Mouse (Mus musculus) heart, embryonic 10.5 days (tissue): Measurements from ENCODE around the gene Ugt1a10. TPM values are rescaled to one million over a fixed set of nuclear protein-coding genes. Genes with fewer than 3 reads are reported as not detected.
"Not testable (repeated sequence)": the region's sequence is repeated elsewhere in the genome, so short reads cannot be mapped to it uniquely, and the experiment has no call there.

Experiments used
- DNase-seq: peaks from one replicate; pipeline ENCODE4 v3.0.0-alpha.2; 2017; ENCODE audit warnings: low spot score
- H3K27ac ChIP-seq: fragments of 300-500 bp; sonication (generic); 2 replicates; pipeline ENCODE4 v1.5.1; 2016; ENCODE audit warnings: mild to moderate bottlenecking
- H3K27me3 ChIP-seq: fragments of 300-500 bp; sonication (generic); 2 replicates; pipeline ENCODE4 v1.6.1; 2016; ENCODE audit warnings: mild to moderate bottlenecking; ENCODE audit not compliant: poor library complexity, insufficient read depth, severe bottlenecking
- H3K36me3 ChIP-seq: fragments of 300-500 bp; sonication (generic); 2 replicates; pipeline ENCODE4 v1.6.1; 2016; ENCODE audit warnings: mild to moderate bottlenecking, moderate library complexity
- H3K4me1 ChIP-seq: fragments of 300-500 bp; sonication (generic); 2 replicates; pipeline ENCODE4 v1.6.1; 2016; ENCODE audit warnings: mild to moderate bottlenecking
- H3K4me3 ChIP-seq: fragments of 300-500 bp; sonication (generic); 2 replicates; pipeline ENCODE4 v1.5.1; 2016; ENCODE audit warnings: mild to moderate bottlenecking, moderate library complexity
- H3K9me3 ChIP-seq: fragments of 300-500 bp; sonication (generic); 2 replicates; pipeline ENCODE4 v1.6.1; 2016; ENCODE audit warnings: mild to moderate bottlenecking, moderate library complexity
- WGBS: fragments of 180-500 bp; shearing (Covaris S2); methylation state at CpG from one replicate; pipeline ENCODE4 v1.1.7; 2016; 5-methylcytosine and 5-hydroxymethylcytosine counted together
- polyA plus RNA-seq: library from polyadenylated mRNA; unstranded; fragments of >200 nt; fragmentation: Nextera tagmentation; extraction: Ambion mirVana; gene quantifications from 2 replicates; pipeline ENCODE4 v1.2.1, GENCODE M21; 2016

Gene Ugt1a10
- polyA plus RNA-seq, 1 experiment from 2014 or later = not detected

- not testable (repeated sequence) for H3K4me3 ChIP-seq, H3K27ac ChIP-seq, DNase-seq, H3K36me3 ChIP-seq, H3K4me1 ChIP-seq, H3K27me3 ChIP-seq, H3K9me3 ChIP-seq
- 49% methylated on average over 5 of the region's 5 CpGs for WGBS
Observed at GRCm38 (mm10) chr1:88134457-88135011, 79.3 kb downstream of the Ugt1a10 start, which contains the start of gene Ugt1a6a. Ugt1a6a (plus strand) TSS chr1:88134809.

- not testable (repeated sequence) for H3K9me3 ChIP-seq, H3K27me3 ChIP-seq, H3K4me3 ChIP-seq, DNase-seq, H3K36me3 ChIP-seq, H3K4me1 ChIP-seq, H3K27ac ChIP-seq
- WGBS = 83% methylated on average over 6 of the region's 6 CpGs
Observed at GRCm38 (mm10) chr1:88135229-88135904, 80.2 kb downstream of the Ugt1a10 start.

- 79% methylated on average over 2 of the region's 2 CpGs for WGBS
- 0 out of 2 replicates have a peak, but pooled peaks cover 3% of the 10 kb centered on the region for H3K4me1 ChIP-seq
- H3K36me3 ChIP-seq = no peaks in the 10 kb centered on the region
- no peak for DNase-seq
- H3K27me3 ChIP-seq = no peaks in the 10 kb centered on the region
- no peak overlapping the region for H3K27ac ChIP-seq
- H3K9me3 ChIP-seq = no peaks in the 10 kb centered on the region
- no peak overlapping the region for H3K4me3 ChIP-seq
Observed at GRCm38 (mm10) chr1:88136646-88137045, 81.5 kb downstream of the Ugt1a10 start.

GRCm38 (mm10) chr1:88137264-88137663 is 82.1 kb downstream of the Ugt1a10 start:
- Histone ChIP-seq H3K9me3 (no peaks in the 10 kb centered on the region), H3K36me3 (no peaks in the 10 kb centered on the region), H3K4me3 (no peak overlapping the region), H3K27ac (no peak overlapping the region), H3K4me1 (0 out of 2 replicates have a peak, but pooled peaks cover 3% of the 10 kb centered on the region), H3K27me3 (no peaks in the 10 kb centered on the region)
- no peak for DNase-seq
- WGBS = 84% methylated on average over 3 of the region's 3 CpGs

- Histone ChIP-seq H3K4me3 (no peak overlapping the region), H3K4me1 (0 out of 2 replicates have a peak, but pooled peaks cover 3% of the 10 kb centered on the region), H3K27ac (no peak overlapping the region), H3K36me3 (no peaks in the 10 kb centered on the region), H3K27me3 (no peaks in the 10 kb centered on the region), H3K9me3 (no peaks in the 10 kb centered on the region)
- DNase-seq = no peak
- WGBS = 86% methylated on average over 1 of the region's 1 CpGs
Observed at GRCm38 (mm10) chr1:88138145-88138544, 83.0 kb downstream of the Ugt1a10 start.

GRCm38 (mm10) chr1:88140492-88140891 is 85.3 kb downstream of the Ugt1a10 start:
- not testable (repeated sequence) for H3K27ac ChIP-seq, H3K4me3 ChIP-seq, H3K9me3 ChIP-seq, H3K27me3 ChIP-seq, DNase-seq, H3K36me3 ChIP-seq, H3K4me1 ChIP-seq
- 57% methylated on average over 1 of the region's 1 CpGs for WGBS

- not testable (repeated sequence) for H3K27ac ChIP-seq, H3K9me3 ChIP-seq, H3K4me1 ChIP-seq, DNase-seq, H3K4me3 ChIP-seq, H3K36me3 ChIP-seq, H3K27me3 ChIP-seq
- WGBS = 6% methylated on average over 5 of the region's 5 CpGs
Observed at GRCm38 (mm10) chr1:88143966-88144675, 88.9 kb downstream of the Ugt1a10 start.

- not testable (repeated sequence) for H3K4me1 ChIP-seq, H3K27me3 ChIP-seq, H3K27ac ChIP-seq, H3K9me3 ChIP-seq, H3K4me3 ChIP-seq, H3K36me3 ChIP-seq, DNase-seq
- WGBS = 59% methylated on average over 2 of the region's 2 CpGs
Observed at GRCm38 (mm10) chr1:88145278-88145677, 90.1 kb downstream of the Ugt1a10 start.

GRCm38 (mm10) chr1:88150133-88150532 is 94.9 kb downstream of the Ugt1a10 start:
- not testable (repeated sequence) for H3K27me3 ChIP-seq, DNase-seq, H3K4me3 ChIP-seq, H3K36me3 ChIP-seq, H3K9me3 ChIP-seq, H3K4me1 ChIP-seq, H3K27ac ChIP-seq
- WGBS = 74% methylated on average over 2 of the region's 2 CpGs

- Histone ChIP-seq H3K36me3 (no peaks in the 10 kb centered on the region), H3K4me1 (no peaks in the 10 kb centered on the region), H3K27ac (no peak overlapping the region), H3K4me3 (no peak overlapping the region), H3K27me3 (no peaks in the 10 kb centered on the region), H3K9me3 (no peaks in the 10 kb centered on the region)
- WGBS = 68% methylated on average over 2 of the region's 2 CpGs
- no peak for DNase-seq
Observed at GRCm38 (mm10) chr1:88158430-88158829, 103.2 kb downstream of the Ugt1a10 start.

- Histone ChIP-seq H3K27ac (no peak within 1 kb of the TSS), H3K4me3 (no peak within 1 kb of the TSS), H3K4me1 (no peaks in the 10 kb centered on the region), H3K36me3 (no peaks in the 10 kb centered on the region), H3K27me3 (no peaks in the 10 kb centered on the region), H3K9me3 (no peaks in the 10 kb centered on the region)
- WGBS = 69% methylated on average over 5 of the region's 5 CpGs
- DNase-seq = no peak
Observed at GRCm38 (mm10) chr1:88165711-88166110, 110.5 kb downstream of the Ugt1a10 start, which contains the start of gene Ugt1a5. Ugt1a5 (plus strand) TSS chr1:88166012.

- WGBS = 88% methylated on average over 6 of the region's 7 CpGs
- not testable (repeated sequence) for H3K36me3 ChIP-seq, DNase-seq, H3K4me1 ChIP-seq, H3K9me3 ChIP-seq, H3K27me3 ChIP-seq, H3K4me3 ChIP-seq, H3K27ac ChIP-seq
Observed at GRCm38 (mm10) chr1:88172190-88172589, 117.0 kb downstream of the Ugt1a10 start.

GRCm38 (mm10) chr1:88179657-88180056 is 124.5 kb downstream of the Ugt1a10 start:
- Histone ChIP-seq H3K9me3 (peaks cover 11% of the 10 kb centered on the region), H3K36me3 (no peaks in the 10 kb centered on the region), H3K27me3 (no peaks in the 10 kb centered on the region), H3K4me1 (no peaks in the 10 kb centered on the region), H3K27ac (no peak overlapping the region), H3K4me3 (no peak overlapping the region)
- WGBS = 74% methylated on average over 1 of the region's 1 CpGs
- DNase-seq = no peak
